ENCODE assay signal across 1 mouse cellular context in the genomic region with DNA sequence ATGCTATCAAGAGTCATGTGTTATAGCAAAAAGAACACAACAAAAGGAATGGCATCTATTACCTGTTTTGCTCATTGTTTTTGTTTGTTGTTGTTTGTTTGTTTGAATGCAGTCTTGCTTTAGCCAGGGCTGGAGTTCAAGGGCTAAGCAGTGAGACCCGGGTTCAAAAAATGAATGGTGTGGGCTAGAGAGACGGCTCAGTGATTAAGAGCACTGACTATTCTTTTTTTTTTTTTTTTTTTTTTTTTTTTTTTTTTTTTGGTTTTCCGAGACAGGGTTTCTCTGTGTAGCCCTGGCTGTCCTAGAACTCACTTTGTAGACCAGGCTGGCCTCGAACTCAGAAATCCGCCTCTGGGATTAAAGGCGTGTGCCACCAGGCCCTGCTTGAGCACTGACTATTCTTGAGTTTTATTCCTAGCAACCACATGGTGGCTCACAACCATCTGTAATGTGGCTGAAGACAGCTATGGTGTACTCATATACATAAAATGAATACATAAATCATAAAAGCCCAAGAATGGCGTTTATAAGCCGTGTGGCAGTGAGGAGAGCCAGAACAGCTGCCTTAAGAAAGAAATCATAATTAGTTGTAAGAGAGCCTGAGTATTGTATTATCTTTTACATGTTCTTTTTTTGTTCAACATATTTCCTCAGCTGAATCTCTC.
TF ChIP-seq lines count a peak whose summit lies in the region.

No protein-coding gene starts in this region.

TF ChIP-seq in MEL, 35 proteins besides CTCF, POLR2A, EP300 and RAD21:
- TF ChIP-seq ZNF384 (IDR thresholded peaks at IDR 0.05; ENCODE audit: low read depth, low read length) (peak; percentile 64), UBTF (IDR thresholded peaks at IDR 0.05; ENCODE audit: borderline replicate concordance, insufficient read depth, low read depth, low read length) (no peak), CHD2 (IDR thresholded peaks at IDR 0.05; ENCODE audit: low read length) (no peak), SMC3 (IDR thresholded peaks at IDR 0.05; ENCODE audit: low read depth, low read length) (peak; percentile 26; the same call in 1 of the 2 replicates)
